ENCODE assay signal across 18 mouse cellular contexts in genomic region chr10:21024226-21024625, GRCm38 (mm10).
"Had no signal": no experiment of that assay in that cellular context is flagged by ENCODE, and none has a peak within 500 bp of the region (broad histone marks: within the 10 kb centered on the region; RNA-seq: fewer than 3 reads in every experiment).

No protein-coding gene starts in this region.

- H3K4me3 ChIP-seq: liver, embryonic 15.5 days; lung, embryonic 15.5 days; megakaryocyte, embryonic 14.5 days; midbrain, embryonic 13.5 days; midbrain, embryonic 15.5 days; neural tube, embryonic 12.5 days had no signal

- H3K27ac ChIP-seq: liver, embryonic 15.5 days; lung, embryonic 15.5 days; macrophage; midbrain, embryonic 13.5 days; midbrain, embryonic 15.5 days; neural tube, embryonic 12.5 days had no signal

- H3K27me3 ChIP-seq: liver, embryonic 15.5 days; lung, embryonic 15.5 days; megakaryocyte, embryonic 14.5 days; midbrain, embryonic 13.5 days; midbrain, embryonic 15.5 days; neural tube, embryonic 12.5 days had no signal

- H3K4me1 ChIP-seq: midbrain, embryonic 15.5 days; neural tube, embryonic 12.5 days had no signal

- DNase-seq: liver, postnatal 0 days; lung, adult 2 months; lung, postnatal 14 days; lung, postnatal 36 days; right cerebral cortex, adult 18-20 months; right cerebral cortex, postnatal 25 days; right cerebral cortex, postnatal 4 days; spleen, adult 18-20 months; thymus, adult 18-20 months; thymus, postnatal 14 days; thymus, postnatal 36 days had no signal

- H3K9me3 ChIP-seq: liver, embryonic 15.5 days; lung, embryonic 15.5 days; megakaryocyte, embryonic 14.5 days; midbrain, embryonic 13.5 days; midbrain, embryonic 15.5 days; neural tube, embryonic 12.5 days had no signal

- H3K9ac ChIP-seq: liver, embryonic 15.5 days; liver, postnatal 0 days; lung, embryonic 15.5 days; midbrain, embryonic 13.5 days; midbrain, embryonic 15.5 days; neural tube, embryonic 12.5 days had no signal

- H3K36me3 ChIP-seq: liver, embryonic 15.5 days; lung, embryonic 15.5 days had no signal
